In genomic region chr4:124983893-124984526, GRCm38 (mm10) we compare ENCODE assay signal across 11 mouse cellular contexts. TPM values are rescaled to one million over a fixed set of nuclear protein-coding genes. Genes with fewer than 3 reads are reported as not detected.
A peak's percentile ranks its signal among the peaks of the same experiment; 100 is the strongest.
DNase-seq lines count a peak whose midpoint lies in the region; ATAC-seq and TF ChIP-seq lines count a peak whose summit lies in the region.
"Had no signal": no experiment of that assay in that cellular context is flagged by ENCODE, and none has a peak within 500 bp of the region (broad histone marks: within the 10 kb centered on the region; RNA-seq: fewer than 3 reads in every experiment).

No protein-coding gene starts in this region.

- H3K4me2 ChIP-seq in lung, embryonic 14.5 days: no peak overlapping the region
- H3K4me2 ChIP-seq: lung, embryonic 15.5 days had no signal

- no peak for ATAC-seq in lung, embryonic 14.5 days (ENCODE audit: insufficient read depth)

- 15% methylated on average over 9 of the region's 9 CpGs for WGBS in lung, embryonic 14.5 days
- WGBS in lung, adult 2 months: 21% methylated on average over 9 of the region's 9 CpGs
- WGBS in small intestine, adult 2 months: 20% methylated on average over 9 of the region's 9 CpGs

- H3K4me3 ChIP-seq in lung, embryonic 14.5 days (ENCODE audit: low read depth, low read length): no peak overlapping the region
- H3K4me3 ChIP-seq in lung, adult 2 months (replicated peaks; ENCODE audit: extremely low read depth, low read depth, low read length): no peak overlapping the region
- H3K4me3 ChIP-seq in bone marrow macrophage, adult 2 months (ENCODE audit: insufficient read depth, low read length): no peak overlapping the region
- H3K4me3 ChIP-seq in small intestine, adult 2 months (ENCODE audit: low read depth, low read length): no peak overlapping the region
- H3K4me3 ChIP-seq: lung, embryonic 15.5 days had no signal

- peaks cover 21% of the 10 kb centered on the region; the same call in 1 of the 2 replicates for H3K4me1 ChIP-seq in lung, embryonic 14.5 days (ENCODE audit: insufficient read depth)
- no peaks in the 10 kb centered on the region for H3K4me1 ChIP-seq in lung, adult 2 months (ENCODE audit: control insufficient read depth, insufficient read depth, low read length)
- H3K4me1 ChIP-seq in bone marrow macrophage, adult 2 months (ENCODE audit: control insufficient read depth, insufficient read depth, low read length): no peaks in the 10 kb centered on the region
- H3K4me1 ChIP-seq in small intestine, adult 2 months (ENCODE audit: control insufficient read depth, insufficient read depth, insufficient read length, low read length): 0 out of 2 replicates have a peak, but pooled peaks cover 4% of the 10 kb centered on the region

- TF ChIP-seq POLR2A in lung, adult 2 months (IDR thresholded peaks at IDR 0.05; ENCODE audit: borderline replicate concordance, extremely low read depth, low read depth, low read length): no peak
- TF ChIP-seq POLR2A in bone marrow macrophage, adult 2 months (IDR thresholded peaks at IDR 0.05; ENCODE audit: borderline replicate concordance, low read depth, low read length): no peak
- TF ChIP-seq POLR2A in small intestine, adult 2 months (IDR thresholded peaks at IDR 0.05; ENCODE audit: low read depth, low read length): no peak

- no peaks in the 10 kb centered on the region for H3K36me3 ChIP-seq in lung, embryonic 14.5 days (ENCODE audit: insufficient read depth)
- no peaks in the 10 kb centered on the region for H3K36me3 ChIP-seq in small intestine, adult 2 months (ENCODE audit: control insufficient read depth, insufficient read depth, low read length)
- H3K36me3 ChIP-seq: lung, embryonic 15.5 days had no signal

- H3K27me3 ChIP-seq in lung, embryonic 14.5 days (ENCODE audit: insufficient read depth, low read length): peaks cover 53% of the 10 kb centered on the region
- peaks cover 45% of the 10 kb centered on the region for H3K27me3 ChIP-seq in small intestine, adult 2 months (ENCODE audit: control insufficient read depth, insufficient read depth, low read length)

- peak; percentile 43; the same call in 1 of the 2 replicates for TF ChIP-seq CTCF in lung, embryonic 14.5 days (IDR thresholded peaks at IDR 0.05; ENCODE audit: low read depth)
- TF ChIP-seq CTCF in lung, adult 2 months (IDR thresholded peaks at IDR 0.05; ENCODE audit: insufficient read depth, low read length): no peak
- peak; percentile 75 for TF ChIP-seq CTCF in bone marrow macrophage, adult 2 months (IDR thresholded peaks at IDR 0.05; ENCODE audit: low read depth, low read length)
- peak; percentile 32; the same call in 1 of the 2 replicates for TF ChIP-seq CTCF in small intestine, adult 2 months (IDR thresholded peaks at IDR 0.05; ENCODE audit: extremely low read depth, insufficient read length, insufficient replicate concordance, low read depth, low read length)

- H3K9ac ChIP-seq in lung, embryonic 14.5 days: no peak overlapping the region
- H3K9ac ChIP-seq: lung, embryonic 15.5 days had no signal

- DNase-seq in adrenal gland, postnatal 14 days: peak; percentile 51
- no peak for DNase-seq in adrenal gland, postnatal 10 days
- peak; percentile 17 for DNase-seq in lung, embryonic 14.5 days
- DNase-seq in lung, adult 2 months: no peak
- DNase-seq in frontal cortex, postnatal 25 days (ENCODE audit: low spot score in 2 of 2): no peak
- DNase-seq in right cerebral cortex, adult 18-20 months: no peak
- DNase-seq: gastrocnemius, postnatal 36 days; kidney, postnatal 14 days had no signal

- H3K27ac ChIP-seq in lung, embryonic 14.5 days (ENCODE audit: low read depth): no peak overlapping the region
- H3K27ac ChIP-seq in bone marrow macrophage, adult 2 months (ENCODE audit: insufficient read depth, low read depth, low read length): no peak overlapping the region
- no peak overlapping the region for H3K27ac ChIP-seq in small intestine, adult 2 months (ENCODE audit: insufficient read depth, low read depth, low read length)
- H3K27ac ChIP-seq: lung, embryonic 15.5 days had no signal

- no peaks in the 10 kb centered on the region for H3K9me3 ChIP-seq in lung, embryonic 14.5 days (ENCODE audit: low read depth, low read length)
- H3K9me3 ChIP-seq: lung, embryonic 15.5 days had no signal

RNA-seq across cellular contexts. Expression of gene Rspo1, which starts 2.2 kb away (rescaled TPM):
- 4.2 and 5.3 TPM in 2 replicates for total RNA-seq in adrenal gland, postnatal 14 days (2021)
- total RNA-seq in adrenal gland, postnatal 10 days (2021): 1 to 10 TPM; 5.2 to 6.0 TPM
- polyA plus RNA-seq in lung, embryonic 14.5 days (2014; fragmentation: Nextera tagmentation; extraction: Ambion mirVana): 12.8 and 16.0 TPM in 2 replicates
- polyA plus RNA-seq in lung, adult 2 months (2012; rRNA removed): 17.3 and 21.4 TPM in 2 replicates
- not detected in 2 replicates for polyA plus RNA-seq in bone marrow macrophage, adult 2 months (2012; ENCODE audit: insufficient read depth, insufficient read length, missing spikeins)
- 0.60 and 1.6 TPM in 2 replicates for polyA plus RNA-seq in small intestine, adult 2 months (2012; rRNA removed)

RNA-seq across cellular contexts. Expression of gene Gnl2, which starts 32.4 kb away (rescaled TPM):
- 53.7 and 64.9 TPM in 2 replicates for total RNA-seq in adrenal gland, postnatal 14 days (2021)
- 10 to 100 TPM; 51.9 to 55.5 TPM for total RNA-seq in adrenal gland, postnatal 10 days (2021)
- polyA plus RNA-seq in lung, embryonic 14.5 days (2014; fragmentation: Nextera tagmentation; extraction: Ambion mirVana): 80.7 and 81.9 TPM in 2 replicates
- 13.7 and 21.5 TPM in 2 replicates for polyA plus RNA-seq in lung, adult 2 months (2012; rRNA removed)
- polyA plus RNA-seq in bone marrow macrophage, adult 2 months (2012; ENCODE audit: insufficient read depth, insufficient read length, missing spikeins): 38.2 and 49.0 TPM in 2 replicates
- 1.5 and 3.5 TPM in 2 replicates for polyA plus RNA-seq in small intestine, adult 2 months (2012; rRNA removed)

RNA-seq across cellular contexts. Expression of gene Cdca8, which starts 44.9 kb away (rescaled TPM):
- 14.9 and 15.3 TPM in 2 replicates for total RNA-seq in adrenal gland, postnatal 14 days (2021)
- 10 to 100 TPM; 18.6 to 19.2 TPM for total RNA-seq in adrenal gland, postnatal 10 days (2021)
- polyA plus RNA-seq in lung, embryonic 14.5 days (2014; fragmentation: Nextera tagmentation; extraction: Ambion mirVana): 157 and 169 TPM in 2 replicates
- 2.4 and 3.8 TPM in 2 replicates for polyA plus RNA-seq in lung, adult 2 months (2012; rRNA removed)
- polyA plus RNA-seq in bone marrow macrophage, adult 2 months (2012; ENCODE audit: insufficient read depth, insufficient read length, missing spikeins): 47.0 and 53.4 TPM in 2 replicates
- 8.4 and 18.7 TPM in 2 replicates for polyA plus RNA-seq in small intestine, adult 2 months (2012; rRNA removed)

RNA-seq across cellular contexts. Expression of gene 9930104L06Rik, which starts 47.2 kb away (rescaled TPM):
- 12.9 and 13.4 TPM in 2 replicates for total RNA-seq in adrenal gland, postnatal 14 days (2021)
- 10 to 100 TPM in 1 of 2 experiments, 1 to 10 TPM in 1; 9.6 to 11.1 TPM for total RNA-seq in adrenal gland, postnatal 10 days (2021)
- polyA plus RNA-seq in lung, embryonic 14.5 days (2014; fragmentation: Nextera tagmentation; extraction: Ambion mirVana): 3.6 and 3.9 TPM in 2 replicates
- polyA plus RNA-seq in lung, adult 2 months (2012; rRNA removed): 12.3 and 13.7 TPM in 2 replicates
- polyA plus RNA-seq in bone marrow macrophage, adult 2 months (2012; ENCODE audit: insufficient read depth, insufficient read length, missing spikeins): 11.2 and 13.9 TPM in 2 replicates
- polyA plus RNA-seq in small intestine, adult 2 months (2012; rRNA removed): 5.2 and 7.1 TPM in 2 replicates

Comparison
In these comparisons a context has a peak if more than half of its experiments do, and no peak if none do; other contexts are left out.
1. DNase-seq: peak in adrenal gland, postnatal 14 days (single experiment) and lung, embryonic 14.5 days (single experiment); none in adrenal gland, postnatal 10 days (single experiment), lung, adult 2 months (single experiment), frontal cortex, postnatal 25 days (0 of 2) and right cerebral cortex, adult 18-20 months (single experiment).